Mouse (Mus musculus): ENCODE measurements at regions not wholly inside any gene's neighbourhood (a gene's known extent, or its start where the extent isn't known, plus 50 kb on each side); places are given as distances from the start of the nearest gene placed in this dataset.

DNA sequence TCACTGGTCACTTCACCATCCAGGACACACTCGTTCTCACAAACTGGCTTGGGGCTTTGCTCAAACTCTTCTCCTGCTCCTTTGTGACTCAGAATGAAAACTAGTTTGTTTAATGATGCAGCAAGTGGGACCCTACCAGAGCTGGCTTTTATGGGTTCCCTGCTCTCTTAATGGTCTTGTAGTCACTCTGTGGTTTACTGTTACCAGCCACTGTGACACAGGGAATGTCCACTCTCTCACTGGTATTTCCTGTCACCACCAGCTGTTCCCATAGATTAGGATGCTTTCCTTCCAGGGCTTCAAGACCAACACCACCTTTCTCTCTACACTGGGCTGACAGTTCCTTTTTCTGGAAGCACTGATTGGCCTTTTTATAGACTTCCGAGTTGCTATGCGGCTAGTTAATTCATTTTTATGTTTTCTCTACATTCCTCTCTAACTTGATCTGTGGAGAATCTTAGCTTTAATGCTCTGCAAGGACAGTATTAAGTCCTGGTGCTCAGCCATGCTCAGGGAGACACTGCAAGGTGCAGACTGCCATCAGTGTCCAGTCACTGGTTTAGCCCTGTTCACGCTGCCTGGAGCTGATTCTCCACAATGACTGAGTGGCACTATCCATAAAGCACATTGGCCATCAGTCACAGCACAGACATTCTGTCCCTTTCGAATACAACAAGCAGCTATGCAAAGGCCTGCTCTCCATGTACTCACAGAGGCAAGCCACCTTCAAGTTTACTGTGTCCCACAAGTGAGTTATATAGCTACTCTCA lies 149.2 kb upstream of the Klf14 start:
- 78% methylated on average over 5 of the region's 5 CpGs for WGBS
- Histone ChIP-seq H3K9ac (ENCODE audit: low read length) (no peak overlapping the region), H3K4me3 (ENCODE audit: low read depth, low read length) (no peak overlapping the region), H3K4me2 (ENCODE audit: low read depth, severe bottlenecking) (no peak overlapping the region), H3K4me1 (ENCODE audit: control insufficient read depth, insufficient read depth, low read length) (0 out of 2 replicates have a peak, but pooled peaks cover 3% of the 10 kb centered on the region), H3K9me3 (ENCODE audit: control insufficient read depth, low read length) (no peaks in the 10 kb centered on the region), H3K36me3 (ENCODE audit: control insufficient read depth, insufficient read depth, low read length) (no peaks in the 10 kb centered on the region), H3K27ac (replicated peaks; ENCODE audit: low read depth, low read length) (no peak overlapping the region), H3K27me3 (ENCODE audit: control insufficient read depth, insufficient read depth, low read length) (no peaks in the 10 kb centered on the region)
- ATAC-seq (ENCODE audit: insufficient number of reproducible peaks, low FRiP score, low TSS enrichment, low read depth), result no peak
- DNase-seq (ENCODE audit: low spot score), result no peak

DNA sequence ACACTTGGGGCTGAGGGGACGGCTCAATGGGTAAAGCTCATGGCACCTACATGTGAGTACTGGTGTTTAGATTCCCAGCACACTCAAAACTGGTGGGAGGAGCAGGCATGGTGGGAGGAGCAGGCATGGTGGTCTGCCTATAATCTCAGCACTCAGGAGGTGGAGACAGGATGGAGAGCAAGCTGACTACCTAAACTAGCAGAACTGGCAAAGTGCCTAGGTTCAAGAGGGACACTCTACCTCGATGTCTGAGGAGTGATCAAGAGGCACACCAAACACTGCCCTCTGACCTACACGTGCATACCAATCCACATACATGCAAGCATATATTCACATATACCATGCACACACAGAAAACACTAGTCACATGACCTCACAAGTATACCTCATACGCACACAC lies 150.7 kb upstream of the Klf14 start:
- H3K4me1 ChIP-seq (ENCODE audit: control insufficient read depth, insufficient read depth, low read length), result 0 out of 2 replicates have a peak, but pooled peaks cover 3% of the 10 kb centered on the region
- no peaks in the 10 kb centered on the region for H3K9me3 ChIP-seq (ENCODE audit: control insufficient read depth, low read length)
- H3K27ac ChIP-seq (replicated peaks; ENCODE audit: low read depth, low read length), result no peak overlapping the region
- H3K36me3 ChIP-seq (ENCODE audit: control insufficient read depth, insufficient read depth, low read length), result no peaks in the 10 kb centered on the region
- ATAC-seq (ENCODE audit: insufficient number of reproducible peaks, low FRiP score, low TSS enrichment, low read depth) (no peak), DNase-seq (ENCODE audit: low spot score) (no peak)
- H3K4me3 ChIP-seq (ENCODE audit: low read depth, low read length), result no peak overlapping the region
- H3K4me2 ChIP-seq (ENCODE audit: low read depth, severe bottlenecking), result no peak overlapping the region
- no peak overlapping the region for H3K9ac ChIP-seq (ENCODE audit: low read length)
- no peaks in the 10 kb centered on the region for H3K27me3 ChIP-seq (ENCODE audit: control insufficient read depth, insufficient read depth, low read length)
- 92% methylated on average over 4 of the region's 4 CpGs for WGBS

- H3K27me3 ChIP-seq (ENCODE audit: control insufficient read depth, insufficient read depth, low read length), result no peaks in the 10 kb centered on the region
- H3K9me3 ChIP-seq (ENCODE audit: control insufficient read depth, low read length), result no peaks in the 10 kb centered on the region
- H3K36me3 ChIP-seq (ENCODE audit: control insufficient read depth, insufficient read depth, low read length), result no peaks in the 10 kb centered on the region
- H3K4me2 ChIP-seq (ENCODE audit: low read depth, severe bottlenecking), result no peak overlapping the region
- H3K4me1 ChIP-seq (ENCODE audit: control insufficient read depth, insufficient read depth, low read length), result 0 out of 2 replicates have a peak, but pooled peaks cover 3% of the 10 kb centered on the region
- no peak for ATAC-seq (ENCODE audit: insufficient number of reproducible peaks, low FRiP score, low TSS enrichment, low read depth)
- no peak overlapping the region for H3K4me3 ChIP-seq (ENCODE audit: low read depth, low read length)
- H3K9ac ChIP-seq (ENCODE audit: low read length), result no peak overlapping the region
- 87% methylated on average over 13 of the region's 13 CpGs for WGBS
- no peak overlapping the region for H3K27ac ChIP-seq (replicated peaks; ENCODE audit: low read depth, low read length)
- DNase-seq (ENCODE audit: low spot score), result no peak
These were observed 153.6 kb upstream of the Klf14 start for GRCm38 (mm10) chr6:31112293-31113077.

- Histone ChIP-seq H3K9me3 (ENCODE audit: control insufficient read depth, low read length) (no peaks in the 10 kb centered on the region), H3K9ac (ENCODE audit: low read length) (no peak overlapping the region), H3K4me3 (ENCODE audit: low read depth, low read length) (no peak overlapping the region), H3K4me1 (ENCODE audit: control insufficient read depth, insufficient read depth, low read length) (no peaks in the 10 kb centered on the region), H3K4me2 (ENCODE audit: low read depth, severe bottlenecking) (no peak overlapping the region), H3K36me3 (ENCODE audit: control insufficient read depth, insufficient read depth, low read length) (no peaks in the 10 kb centered on the region), H3K27ac (replicated peaks; ENCODE audit: low read depth, low read length) (no peak overlapping the region), H3K27me3 (ENCODE audit: control insufficient read depth, insufficient read depth, low read length) (no peaks in the 10 kb centered on the region)
- 90% methylated on average over 21 of the region's 21 CpGs for WGBS
- DNase-seq (ENCODE audit: low spot score) (no peak), ATAC-seq (ENCODE audit: insufficient number of reproducible peaks, low FRiP score, low TSS enrichment, low read depth) (no peak)
These were observed 154.9 kb upstream of the Klf14 start for GRCm38 (mm10) chr6:31113558-31114326.

GRCm38 (mm10) chr6:31114336-31115335 lies 155.8 kb upstream of the Klf14 start:
- no peak overlapping the region for H3K4me2 ChIP-seq (ENCODE audit: low read depth, severe bottlenecking)
- WGBS, result 71% methylated on average over 19 of the region's 19 CpGs
- no peak overlapping the region for H3K27ac ChIP-seq (replicated peaks; ENCODE audit: low read depth, low read length)
- DNase-seq (ENCODE audit: low spot score) (no peak), ATAC-seq (ENCODE audit: insufficient number of reproducible peaks, low FRiP score, low TSS enrichment, low read depth) (no peak)
- no peaks in the 10 kb centered on the region for H3K27me3 ChIP-seq (ENCODE audit: control insufficient read depth, insufficient read depth, low read length)
- no peaks in the 10 kb centered on the region for H3K9me3 ChIP-seq (ENCODE audit: control insufficient read depth, low read length)
- H3K4me1 ChIP-seq (ENCODE audit: control insufficient read depth, insufficient read depth, low read length), result no peaks in the 10 kb centered on the region
- H3K9ac ChIP-seq (ENCODE audit: low read length), result no peak overlapping the region
- H3K36me3 ChIP-seq (ENCODE audit: control insufficient read depth, insufficient read depth, low read length), result no peaks in the 10 kb centered on the region
- no peak overlapping the region for H3K4me3 ChIP-seq (ENCODE audit: low read depth, low read length)

GRCm38 (mm10) chr6:31115566-31115965 lies 156.7 kb upstream of the Klf14 start:
- no peaks in the 10 kb centered on the region for H3K27me3 ChIP-seq (ENCODE audit: control insufficient read depth, insufficient read depth, low read length)
- no peaks in the 10 kb centered on the region for H3K9me3 ChIP-seq (ENCODE audit: control insufficient read depth, low read length)
- H3K9ac ChIP-seq (ENCODE audit: low read length), result no peak overlapping the region
- H3K27ac ChIP-seq (replicated peaks; ENCODE audit: low read depth, low read length), result no peak overlapping the region
- no peaks in the 10 kb centered on the region for H3K4me1 ChIP-seq (ENCODE audit: control insufficient read depth, insufficient read depth, low read length)
- DNase-seq (ENCODE audit: low spot score) (no peak), ATAC-seq (ENCODE audit: insufficient number of reproducible peaks, low FRiP score, low TSS enrichment, low read depth) (no peak)
- no peak overlapping the region for H3K4me2 ChIP-seq (ENCODE audit: low read depth, severe bottlenecking)
- H3K36me3 ChIP-seq (ENCODE audit: control insufficient read depth, insufficient read depth, low read length), result no peaks in the 10 kb centered on the region
- H3K4me3 ChIP-seq (ENCODE audit: low read depth, low read length), result no peak overlapping the region
- 85% methylated on average over 4 of the region's 4 CpGs for WGBS

DNA sequence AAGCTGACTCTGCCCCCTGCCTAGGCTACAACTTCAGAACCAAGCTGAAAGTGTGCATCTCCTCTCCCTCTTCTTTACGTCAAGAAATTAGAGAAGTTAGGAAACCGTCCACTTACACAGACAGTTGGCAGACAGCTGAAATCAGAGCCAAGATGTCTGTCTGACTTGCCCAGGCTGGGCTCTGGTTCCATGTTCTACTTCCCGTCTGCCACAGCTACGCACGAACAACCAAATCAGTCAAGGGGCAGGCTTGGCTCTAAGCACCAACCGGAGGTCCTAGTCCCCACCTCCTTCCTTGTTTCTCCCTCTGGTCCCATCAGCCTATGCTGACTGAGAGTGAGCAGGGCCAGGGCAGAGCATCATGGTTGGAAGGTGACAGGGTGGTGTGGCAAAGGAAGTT lies 157.5 kb upstream of the Klf14 start:
- H3K4me3 ChIP-seq (ENCODE audit: low read depth, low read length), result no peak overlapping the region
- no peak for ATAC-seq (ENCODE audit: insufficient number of reproducible peaks, low FRiP score, low TSS enrichment, low read depth)
- 83% methylated on average over 6 of the region's 6 CpGs for WGBS
- H3K36me3 ChIP-seq (ENCODE audit: control insufficient read depth, insufficient read depth, low read length), result no peaks in the 10 kb centered on the region
- H3K9me3 ChIP-seq (ENCODE audit: control insufficient read depth, low read length), result no peaks in the 10 kb centered on the region
- no peak overlapping the region for H3K9ac ChIP-seq (ENCODE audit: low read length)
- no peaks in the 10 kb centered on the region for H3K4me1 ChIP-seq (ENCODE audit: control insufficient read depth, insufficient read depth, low read length)
- DNase-seq (ENCODE audit: low spot score), result no peak
- H3K27ac ChIP-seq (replicated peaks; ENCODE audit: low read depth, low read length), result no peak overlapping the region
- H3K27me3 ChIP-seq (ENCODE audit: control insufficient read depth, insufficient read depth, low read length), result no peaks in the 10 kb centered on the region
- no peak overlapping the region for H3K4me2 ChIP-seq (ENCODE audit: low read depth, severe bottlenecking)
